Mouse (Mus musculus) heart, adult 2 months (tissue): ENCODE data around the gene Mt2. TPM values are rescaled to one million over a fixed set of nuclear protein-coding genes. Genes with fewer than 3 reads are reported as not detected.
"Not testable (repeated sequence)": the region's sequence is repeated elsewhere in the genome, so short reads cannot be mapped to it uniquely, and the experiment has no call there.

Experiments used
- DNase-seq, 2 experiments: peaks; one replicate each; pipeline ENCODE4 v3.0.0; 2021
- H3K27ac ChIP-seq: fragments of 200-600 bp; 2 replicates; pipeline ENCODE4 v1.8.1; 2022
- H3K27me3 ChIP-seq: fragments of 200-500 bp; 2 replicates; pipeline ENCODE4 v1.6.1; 2012; ENCODE audit warnings: mild to moderate bottlenecking, low read length, inconsistent platforms, mixed read lengths; ENCODE audit not compliant: control insufficient read depth, insufficient read depth
- H3K36me3 ChIP-seq: fragments of 200-500 bp; 2 replicates; pipeline ENCODE4 v1.6.1; 2012; ENCODE audit warnings: low read length, inconsistent platforms; ENCODE audit not compliant: control insufficient read depth, insufficient read depth
- H3K4me1 ChIP-seq: fragments of 200-500 bp; 2 replicates; pipeline ENCODE4 v1.6.1; 2011; ENCODE audit warnings: low read length; ENCODE audit not compliant: control insufficient read depth, insufficient read depth
- H3K4me3 ChIP-seq: fragments of 200-600 bp; 2 replicates; pipeline ENCODE4 v1.8.1; 2022
- H3K79me2 ChIP-seq: fragments of 200-500 bp; replicated peaks from 2 replicates; pipeline ENCODE4 v1.6.1; 2012; ENCODE audit warnings: mild to moderate bottlenecking, inconsistent platforms, low read length, moderate library complexity, mixed read lengths; ENCODE audit not compliant: control insufficient read depth, insufficient read depth
- H3K9ac ChIP-seq: fragments of 200-500 bp; 2 replicates; pipeline ENCODE4 v1.6.1; 2012; ENCODE audit warnings: low read depth, mild to moderate bottlenecking, control low read depth, inconsistent platforms, low read length, mixed read lengths
- CTCF ChIP-seq: fragments of 200-600 bp; IDR thresholded peaks from 2 replicates; pipeline ENCODE4 v1.8.1; 2022; ENCODE audit warnings: antibody characterized with exemption, mild to moderate bottlenecking, moderate library complexity
- EP300 ChIP-seq: fragments of 200-500 bp; IDR thresholded peaks from 2 replicates; pipeline ENCODE4 v1.6.1; 2011; ENCODE audit warnings: low read depth, low read length, control low read depth; ENCODE audit not compliant: insufficient read depth
- POLR2A ChIP-seq: fragments of 200-500 bp; IDR thresholded peaks from 2 replicates; pipeline ENCODE4 v1.6.1; 2011; ENCODE audit warnings: mild to moderate bottlenecking, low read depth, low read length, control low read depth; ENCODE audit not compliant: insufficient read depth
- WGBS: fragments of 180-500 bp; shearing (Covaris S2); methylation state at CpG from one replicate; pipeline ENCODE4 v1.1.7; 2018; 5-methylcytosine and 5-hydroxymethylcytosine counted together
- intact Hi-C: fragments of 180-260 bp; cut with DNase I; formaldehyde crosslinking; loops from one replicate; pipeline ENCODE4 v1.15.1; 2025
- long read RNA-seq: library from polyadenylated mRNA; stranded (forward); transcript quantifications from one replicate; pipeline ENCODE4 v2.0.0, GENCODE M21; 2021
- polyA plus RNA-seq: library from polyadenylated mRNA; depleted of rRNA; stranded (reverse); fragments of >200 nt; gene quantifications from 2 replicates; pipeline ENCODE4 v1.2.3, GENCODE M21; 2012; rRNA removed
- total RNA-seq, 2 experiments: library from RNA; stranded (reverse); gene quantifications; 2 replicates each; pipeline ENCODE4 v1.2.3; 2021

The Mt2 gene
- total RNA-seq, result 10 to 100 TPM; 51.8 to 74.4 TPM
- polyA plus RNA-seq, result 15.6 and 32.2 TPM in 2 replicates
- long read RNA-seq, transcript Mt2-201 (3 exons, 511 nt), result major isoform, 12 of 13 reads
- long read RNA-seq, partial matches to known transcripts, result 1 of 13 reads
- long read RNA-seq, other reads (novel, unspliced or antisense), result 0 of 13 reads

GRCm38 (mm10) chr8:94172075-94172808 lies at the start of gene Mt2:
Gene Mt2 (plus strand): TSS chr8:94172664.
- H3K36me3 ChIP-seq, result no peaks in the 10 kb centered on the region
- 1% methylated on average over 56 of the region's 56 CpGs for WGBS
- DNase-seq, result peak; percentile 77 to 80
- no peak for TF ChIP-seq POLR2A
- TF ChIP-seq EP300, result 0 out of 2 replicates have a peak, but pooled peaks have one; percentile 53
- intact Hi-C loops, result no loop called here
- peak within 1 kb of the TSS; percentile 62 for H3K9ac ChIP-seq
- H3K27ac ChIP-seq, result peak within 1 kb of the TSS; percentile 57
- H3K4me1 ChIP-seq, result peaks cover 5% of the 10 kb centered on the region
- H3K4me3 ChIP-seq, result peak within 1 kb of the TSS; percentile 57
- no peaks in the 10 kb centered on the region for H3K27me3 ChIP-seq
- H3K79me2 ChIP-seq, result no peaks in the 10 kb centered on the region

GRCm38 (mm10) chr8:94122711-94123468 lies 49.6 kb upstream of the Mt2 start:
- WGBS, result 52% methylated on average over 8 of the region's 8 CpGs
- H3K27ac ChIP-seq, result no peak overlapping the region
- H3K4me1 ChIP-seq, result no peaks in the 10 kb centered on the region
- H3K79me2 ChIP-seq, result no peaks in the 10 kb centered on the region
- intact Hi-C loops, result no loop called here
- no peak overlapping the region for H3K4me3 ChIP-seq
- DNase-seq, result no peak
- no peak overlapping the region for H3K9ac ChIP-seq
- no peaks in the 10 kb centered on the region for H3K36me3 ChIP-seq
- no peaks in the 10 kb centered on the region for H3K27me3 ChIP-seq
- TF ChIP-seq POLR2A, result no peak
- no peak for TF ChIP-seq CTCF
- TF ChIP-seq EP300, result no peak

- intact Hi-C loops, result no loop called here
- TF ChIP-seq CTCF (no peak), EP300 (no peak), POLR2A (no peak)
- Histone ChIP-seq H3K79me2 (no peaks in the 10 kb centered on the region), H3K4me3 (no peak overlapping the region), H3K27me3 (no peaks in the 10 kb centered on the region), H3K27ac (no peak overlapping the region), H3K36me3 (no peaks in the 10 kb centered on the region), H3K9ac (no peak overlapping the region), H3K4me1 (no peaks in the 10 kb centered on the region)
- no peak for DNase-seq
- 74% methylated on average over 6 of the region's 6 CpGs for WGBS
Observed at GRCm38 (mm10) chr8:94127711-94128110, 44.8 kb upstream of the Mt2 start.

- intact Hi-C loops, result no loop called here
- 87% methylated on average over 6 of the region's 6 CpGs for WGBS
- Histone ChIP-seq H3K79me2 (no peaks in the 10 kb centered on the region), H3K36me3 (no peaks in the 10 kb centered on the region), H3K4me1 (no peaks in the 10 kb centered on the region), H3K27ac (no peak overlapping the region), H3K27me3 (no peaks in the 10 kb centered on the region), H3K9ac (no peak overlapping the region), H3K4me3 (no peak overlapping the region)
- TF ChIP-seq EP300 (no peak), POLR2A (no peak), CTCF (no peak)
- no peak for DNase-seq
Observed at GRCm38 (mm10) chr8:94129133-94129789, 43.2 kb upstream of the Mt2 start.

- no peaks in the 10 kb centered on the region for H3K79me2 ChIP-seq
- no peak for DNase-seq
- H3K27me3 ChIP-seq, result no peaks in the 10 kb centered on the region
- no peak overlapping the region for H3K9ac ChIP-seq
- no peak overlapping the region for H3K4me3 ChIP-seq
- H3K36me3 ChIP-seq, result no peaks in the 10 kb centered on the region
- intact Hi-C loops, result no loop called here
- H3K4me1 ChIP-seq, result no peaks in the 10 kb centered on the region
- no peak overlapping the region for H3K27ac ChIP-seq
- WGBS, result 95% methylated on average over 4 of the region's 4 CpGs
- TF ChIP-seq EP300, result no peak
- no peak for TF ChIP-seq CTCF
Observed at GRCm38 (mm10) chr8:94130126-94130525, 42.3 kb upstream of the Mt2 start.

- intact Hi-C loops, result no loop called here
- WGBS, result 78% methylated on average over 5 of the region's 5 CpGs
- Histone ChIP-seq H3K27me3 (no peaks in the 10 kb centered on the region), H3K79me2 (no peaks in the 10 kb centered on the region), H3K4me1 (no peaks in the 10 kb centered on the region), H3K9ac (no peak overlapping the region), H3K27ac (no peak overlapping the region), H3K36me3 (no peaks in the 10 kb centered on the region), H3K4me3 (no peak overlapping the region)
- TF ChIP-seq EP300 (no peak), CTCF (no peak), POLR2A (no peak)
- no peak for DNase-seq
Observed at GRCm38 (mm10) chr8:94132096-94132495, 40.4 kb upstream of the Mt2 start.

- H3K4me1 ChIP-seq, H3K36me3 ChIP-seq, DNase-seq, H3K4me3 ChIP-seq, H3K27me3 ChIP-seq, H3K79me2 ChIP-seq, H3K27ac ChIP-seq, H3K9ac ChIP-seq, intact Hi-C loops: not testable (repeated sequence)
- 31% methylated on average over 3 of the region's 3 CpGs for WGBS
Observed at GRCm38 (mm10) chr8:94134601-94135000, 37.9 kb upstream of the Mt2 start.
